Mouse (Mus musculus) neural tube, embryonic 14.5 days (tissue): ENCODE results near the gene Tsc1. TPM values are rescaled to one million over a fixed set of nuclear protein-coding genes. Genes with fewer than 3 reads are reported as not detected.

Experiments used
- ATAC-seq: fragments of 200-750 bp; cut with Nextera tagmentation; 2 replicates; pipeline ENCODE4 v1.8.0; 2017; ENCODE audit warnings: low read depth, mild to moderate bottlenecking, moderate TSS enrichment, moderate library complexity
- H3K27ac ChIP-seq: fragments of 300-500 bp; sonication (generic); 2 replicates; pipeline ENCODE4 v1.5.1; 2014; ENCODE audit warnings: low read depth, mild to moderate bottlenecking, control low read depth, low read length, moderate library complexity, mixed read lengths
- H3K27me3 ChIP-seq: fragments of 300-500 bp; sonication (generic); 2 replicates; pipeline ENCODE4 v1.6.1; 2014; ENCODE audit warnings: low read length; ENCODE audit not compliant: control insufficient read depth, insufficient read depth
- H3K36me3 ChIP-seq: fragments of 300-500 bp; sonication (generic); 2 replicates; pipeline ENCODE4 v1.6.1; 2014; ENCODE audit warnings: low read length, mixed read lengths; ENCODE audit not compliant: control insufficient read depth, insufficient read depth
- H3K4me1 ChIP-seq: fragments of 300-500 bp; sonication (generic); 2 replicates; pipeline ENCODE4 v1.6.1; 2014; ENCODE audit warnings: low read length; ENCODE audit not compliant: control insufficient read depth, insufficient read depth
- H3K4me2 ChIP-seq: fragments of 300-500 bp; sonication (generic); 2 replicates; pipeline ENCODE4 v1.6.1; 2014; ENCODE audit warnings: mild to moderate bottlenecking, low read depth, low read length, control low read depth
- H3K4me3 ChIP-seq: fragments of 300-500 bp; sonication (generic); 2 replicates; pipeline ENCODE4 v1.5.1; 2014; ENCODE audit warnings: low read depth, low read length, control low read depth, mixed read lengths
- H3K9ac ChIP-seq: fragments of 300-500 bp; sonication (generic); replicated peaks from 2 replicates; pipeline ENCODE4 v1.6.1; 2014; ENCODE audit warnings: low read depth, mild to moderate bottlenecking, control low read depth, low read length, mixed read lengths
- H3K9me3 ChIP-seq: fragments of 300-500 bp; sonication (generic); 2 replicates; pipeline ENCODE4 v1.6.1; 2016; ENCODE audit warnings: low read length; ENCODE audit not compliant: control insufficient read depth
- WGBS: fragments of 180-500 bp; shearing (Covaris S2); extraction: QIAGEN DNeasy Blood & Tissue Kit; methylation state at CpG from one replicate; pipeline ENCODE4 v1.1.7; 2014; 5-methylcytosine and 5-hydroxymethylcytosine counted together
- polyA plus RNA-seq: library from polyadenylated mRNA; unstranded; fragments of >200 nt; fragmentation: Nextera tagmentation; extraction: Ambion mirVana; gene quantifications from 2 replicates; pipeline ENCODE4 v1.2.1, GENCODE M21; 2014

Tsc1 gene
- polyA plus RNA-seq, 1 experiment from 2014 or later: 32.2 TPM

- WGBS: 7% methylated on average over 16 of the region's 16 CpGs
Observed at GRCm38 (mm10) chr2:28621664-28622171, 19.3 kb upstream of the Tsc1 start, which contains the start of gene Gfi1b. Gene Gfi1b, minus strand, starts transcription at chr2:28621982.

GRCm38 (mm10) chr2:28622521-28623124, 18.4 kb upstream of the Tsc1 start:
- Histone ChIP-seq H3K27ac (no peak overlapping the region), H3K4me1 (no peaks in the 10 kb centered on the region), H3K9ac (no peak overlapping the region), H3K4me3 (no peak overlapping the region), H3K9me3 (no peaks in the 10 kb centered on the region), H3K27me3 (peaks cover 7% of the 10 kb centered on the region; the same call in 1 of the 2 replicates), H3K36me3 (no peaks in the 10 kb centered on the region), H3K4me2 (no peak overlapping the region)
- 25% methylated on average over 10 of the region's 10 CpGs for WGBS
- no peak for ATAC-seq

More at GRCm38 (mm10) chr2:28621664-28622171, 19.3 kb upstream of the Tsc1 start, which contains the start of gene Gfi1b:
- Histone ChIP-seq H3K4me2 (no peak within 1 kb of the TSS), H3K4me3 (no peak within 1 kb of the TSS), H3K9me3 (no peaks in the 10 kb centered on the region), H3K9ac (no peak within 1 kb of the TSS), H3K4me1 (no peaks in the 10 kb centered on the region), H3K27me3 (peaks cover 7% of the 10 kb centered on the region; the same call in 1 of the 2 replicates), H3K36me3 (no peaks in the 10 kb centered on the region), H3K27ac (no peak within 1 kb of the TSS)
- ATAC-seq: no peak

GRCm38 (mm10) chr2:28624870-28625269, 16.2 kb upstream of the Tsc1 start:
- Histone ChIP-seq H3K27ac (no peak overlapping the region), H3K4me1 (peaks cover 5% of the 10 kb centered on the region; the same call in 1 of the 2 replicates), H3K4me3 (no peak overlapping the region), H3K4me2 (no peak overlapping the region), H3K36me3 (no peaks in the 10 kb centered on the region), H3K27me3 (peaks cover 7% of the 10 kb centered on the region; the same call in 1 of the 2 replicates), H3K9ac (no peak overlapping the region), H3K9me3 (no peaks in the 10 kb centered on the region)
- no peak for ATAC-seq
- 93% methylated on average over 3 of the region's 3 CpGs for WGBS

GRCm38 (mm10) chr2:28626038-28626437, 15.0 kb upstream of the Tsc1 start:
- Histone ChIP-seq H3K27me3 (0 out of 2 replicates have a peak, but pooled peaks cover under 1% of the 10 kb centered on the region), H3K36me3 (no peaks in the 10 kb centered on the region), H3K4me3 (no peak overlapping the region), H3K4me2 (no peak overlapping the region), H3K9me3 (no peaks in the 10 kb centered on the region), H3K4me1 (peaks cover 5% of the 10 kb centered on the region; the same call in 1 of the 2 replicates), H3K27ac (no peak overlapping the region), H3K9ac (no peak overlapping the region)
- ATAC-seq: no peak
- 78% methylated on average over 3 of the region's 3 CpGs for WGBS

GRCm38 (mm10) chr2:28628053-28628452, 13.0 kb upstream of the Tsc1 start:
- ATAC-seq: no peak
- 73% methylated on average over 2 of the region's 2 CpGs for WGBS
- H3K36me3 ChIP-seq: no peaks in the 10 kb centered on the region

GRCm38 (mm10) chr2:28629911-28630381, 11.1 kb upstream of the Tsc1 start:
- H3K27me3 ChIP-seq: no peaks in the 10 kb centered on the region
- no peaks in the 10 kb centered on the region for H3K9me3 ChIP-seq
- no peak for ATAC-seq
- H3K4me2 ChIP-seq: no peak overlapping the region
- no peaks in the 10 kb centered on the region for H3K36me3 ChIP-seq
- H3K4me3 ChIP-seq: no peak overlapping the region
- H3K4me1 ChIP-seq: peaks cover 5% of the 10 kb centered on the region; the same call in 1 of the 2 replicates
- no peak overlapping the region for H3K27ac ChIP-seq
- WGBS: 15% methylated on average over 4 of the region's 4 CpGs
- no peak overlapping the region for H3K9ac ChIP-seq

More at GRCm38 (mm10) chr2:28628053-28628452, 13.0 kb upstream of the Tsc1 start:
- Histone ChIP-seq H3K27me3 (no peaks in the 10 kb centered on the region), H3K4me1 (peaks cover 5% of the 10 kb centered on the region; the same call in 1 of the 2 replicates), H3K27ac (no peak overlapping the region), H3K9me3 (no peaks in the 10 kb centered on the region), H3K4me3 (no peak overlapping the region), H3K4me2 (no peak overlapping the region), H3K9ac (no peak overlapping the region)

GRCm38 (mm10) chr2:28632626-28633025, 8.4 kb upstream of the Tsc1 start:
- WGBS: 54% methylated on average over 1 of the region's 1 CpGs
- Histone ChIP-seq H3K9ac (no peak overlapping the region), H3K4me1 (peaks cover 5% of the 10 kb centered on the region; the same call in 1 of the 2 replicates), H3K27me3 (no peaks in the 10 kb centered on the region), H3K4me3 (no peak overlapping the region), H3K36me3 (no peaks in the 10 kb centered on the region), H3K9me3 (no peaks in the 10 kb centered on the region), H3K27ac (no peak overlapping the region), H3K4me2 (no peak overlapping the region)
- ATAC-seq: no peak

- no peak for ATAC-seq
- no peak overlapping the region for H3K4me3 ChIP-seq
- WGBS: 55% methylated on average over 4 of the region's 4 CpGs
- no peak overlapping the region for H3K9ac ChIP-seq
- no peaks in the 10 kb centered on the region for H3K9me3 ChIP-seq
- H3K27ac ChIP-seq: no peak overlapping the region
- no peaks in the 10 kb centered on the region for H3K36me3 ChIP-seq
- no peaks in the 10 kb centered on the region for H3K27me3 ChIP-seq
- no peak overlapping the region for H3K4me2 ChIP-seq
- peaks cover 5% of the 10 kb centered on the region; the same call in 1 of the 2 replicates for H3K4me1 ChIP-seq
Observed at GRCm38 (mm10) chr2:28633136-28633535, 7.9 kb upstream of the Tsc1 start.

- 95% methylated on average over 1 of the region's 1 CpGs for WGBS
- H3K36me3 ChIP-seq: no peaks in the 10 kb centered on the region
Observed at GRCm38 (mm10) chr2:28635199-28635598, 5.8 kb upstream of the Tsc1 start.

More at GRCm38 (mm10) chr2:28635199-28635598, 5.8 kb upstream of the Tsc1 start:
- H3K27ac ChIP-seq: no peak overlapping the region
- no peak overlapping the region for H3K9ac ChIP-seq
- H3K27me3 ChIP-seq: no peaks in the 10 kb centered on the region
- no peak for ATAC-seq
- no peaks in the 10 kb centered on the region for H3K4me1 ChIP-seq
- no peak overlapping the region for H3K4me2 ChIP-seq
- H3K9me3 ChIP-seq: no peaks in the 10 kb centered on the region
- H3K4me3 ChIP-seq: no peak overlapping the region
